Mouse (Mus musculus): ENCODE measurements around the gene Msh5. TPM values are rescaled to one million over a fixed set of nuclear protein-coding genes. Genes with fewer than 3 reads are reported as not detected.
"Not testable (repeated sequence)": the region's sequence is repeated elsewhere in the genome, so short reads cannot be mapped to it uniquely, and the experiment has no call there.

Msh5 gene
- total RNA-seq, 2 experiments from 2014 or later, result 4.5 to 5.4 TPM

DNA sequence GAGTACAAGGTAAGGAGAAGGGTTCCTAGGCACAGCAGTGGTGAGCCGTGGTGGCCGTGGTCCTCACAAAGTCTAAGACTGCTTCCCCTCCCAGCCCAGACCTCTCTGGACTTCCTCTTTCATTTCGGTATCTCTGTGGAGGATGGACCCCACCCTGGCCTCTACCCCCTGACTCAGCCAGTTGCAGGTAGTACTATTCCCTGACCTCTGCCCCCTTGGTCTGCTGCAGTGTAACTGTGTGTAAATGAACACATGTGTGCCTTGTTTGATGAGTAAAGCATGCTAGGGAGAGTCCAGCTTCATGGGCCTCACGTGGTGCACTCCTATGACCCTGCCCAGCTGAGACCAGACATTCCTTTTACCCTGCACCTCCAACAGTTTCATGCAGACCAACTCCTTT, 22.8 kb downstream of the Msh5 start:
- DNase-seq (ENCODE audit: low spot score in 2 of 2), result no peak

DNA sequence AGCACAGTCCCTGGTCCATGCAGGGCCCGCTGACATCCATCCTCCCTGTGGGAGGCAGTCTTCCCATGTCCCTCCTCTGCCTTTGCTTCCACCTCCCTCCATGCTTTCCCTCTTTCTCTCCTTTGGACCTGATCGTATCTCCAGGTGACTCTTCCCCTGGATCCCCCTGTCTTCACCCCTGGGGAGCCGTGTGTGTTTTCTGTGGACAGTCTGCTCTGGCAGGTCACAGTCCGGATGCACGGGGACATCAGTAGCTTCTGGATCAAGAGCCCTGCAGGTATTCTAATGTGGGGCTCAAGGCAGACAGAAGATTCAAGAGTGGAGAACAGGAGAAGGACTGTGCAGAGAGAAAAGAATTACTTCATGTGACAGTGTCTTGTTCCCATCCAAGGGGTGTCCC, 23.3 kb downstream of the Msh5 start:
- DNase-seq (ENCODE audit: low spot score in 2 of 2), result no peak

DNA sequence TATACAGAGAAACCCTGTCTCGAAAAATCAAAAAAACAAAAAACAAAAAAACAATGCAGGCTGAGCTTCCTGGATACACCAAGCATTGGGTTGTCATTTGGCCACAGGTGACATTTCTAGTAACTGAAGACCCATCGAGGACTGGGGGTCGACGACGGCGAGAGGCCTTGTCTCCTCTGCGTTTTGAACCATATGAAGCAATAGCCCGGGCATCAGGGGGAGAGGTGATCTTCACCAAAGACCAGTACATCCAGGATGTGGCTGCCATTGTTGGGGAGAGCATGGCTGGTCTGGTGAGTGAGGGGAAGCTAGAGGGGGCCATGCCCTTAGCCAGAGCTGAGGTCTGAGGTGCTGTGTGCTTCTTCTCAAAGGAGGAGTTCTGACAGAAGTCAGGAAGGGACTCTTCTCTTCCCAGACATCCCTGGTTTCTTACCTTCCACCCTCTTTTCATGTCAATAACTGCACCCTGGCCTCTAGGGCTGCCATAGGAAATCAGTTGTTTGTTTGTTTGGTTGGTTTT, 23.9 kb downstream of the Msh5 start:
- peak in 1 of 2 experiments; percentile 9 for DNase-seq (ENCODE audit: low spot score in 2 of 2)

DNA sequence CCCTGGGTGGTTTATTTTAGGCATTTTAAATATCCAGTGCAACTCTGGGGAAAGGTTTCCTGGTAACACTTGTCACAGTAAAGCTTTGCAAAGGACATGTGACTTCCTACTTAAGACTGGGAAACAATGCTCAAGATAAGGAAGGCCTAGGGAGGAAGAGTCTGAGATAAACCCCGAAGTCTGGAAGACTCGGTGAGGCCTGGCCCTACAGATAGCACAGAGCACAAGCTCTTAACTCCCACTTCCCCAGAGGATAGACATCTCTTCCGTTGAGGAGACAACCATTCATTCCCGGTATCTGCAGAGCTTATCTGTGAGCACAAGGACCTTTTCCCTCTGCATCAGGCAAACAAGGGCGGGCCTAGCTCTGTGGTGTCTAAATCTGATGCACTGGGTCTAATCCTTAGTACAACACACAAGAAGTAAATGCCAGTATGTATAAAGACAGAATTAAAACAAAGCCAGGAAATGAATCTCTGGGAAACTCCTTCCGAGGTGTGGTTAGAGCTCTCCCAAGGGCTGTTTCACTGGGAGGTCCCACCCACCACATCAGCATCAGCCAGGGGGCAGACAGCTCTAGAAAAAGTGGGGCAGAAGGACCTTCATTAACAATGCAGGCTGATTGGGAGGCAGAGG, 24.6 kb downstream of the Msh5 start:
- no peak for DNase-seq (ENCODE audit: low spot score in 2 of 2)

DNA sequence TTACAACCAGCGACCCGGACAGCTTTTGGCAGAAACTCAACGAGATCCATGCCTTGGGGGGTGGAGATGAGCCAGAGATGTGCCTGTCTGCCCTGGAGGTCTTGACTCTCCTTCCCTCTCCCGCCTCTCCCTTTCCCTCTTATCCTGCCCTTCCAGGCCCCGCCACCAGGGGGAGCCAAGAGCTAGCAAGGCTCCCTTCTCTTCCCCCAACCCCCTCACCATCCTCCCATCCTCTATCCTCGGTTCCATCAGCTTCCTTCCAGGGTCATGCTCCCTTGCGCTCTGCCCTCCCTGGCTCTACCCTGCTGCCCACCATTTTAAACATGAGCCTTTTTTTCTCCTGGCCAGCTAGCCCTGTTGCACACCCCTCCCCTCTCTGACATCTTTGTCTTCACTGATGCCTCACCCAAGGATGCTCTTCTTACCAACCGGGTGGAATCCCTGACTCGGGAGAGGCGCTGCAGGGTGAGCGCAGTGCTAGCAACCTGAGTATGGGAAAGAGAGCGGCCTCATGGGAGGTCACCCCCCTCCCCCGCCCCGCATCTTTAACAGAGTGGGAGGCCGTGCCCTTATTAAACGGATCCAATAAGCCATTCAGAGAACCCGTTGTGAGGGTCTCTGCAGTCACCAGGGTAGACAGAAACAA, 25.3 kb downstream of the Msh5 start:
- DNase-seq (ENCODE audit: low spot score in 2 of 2), result peak; percentile 90 to 93

DNA sequence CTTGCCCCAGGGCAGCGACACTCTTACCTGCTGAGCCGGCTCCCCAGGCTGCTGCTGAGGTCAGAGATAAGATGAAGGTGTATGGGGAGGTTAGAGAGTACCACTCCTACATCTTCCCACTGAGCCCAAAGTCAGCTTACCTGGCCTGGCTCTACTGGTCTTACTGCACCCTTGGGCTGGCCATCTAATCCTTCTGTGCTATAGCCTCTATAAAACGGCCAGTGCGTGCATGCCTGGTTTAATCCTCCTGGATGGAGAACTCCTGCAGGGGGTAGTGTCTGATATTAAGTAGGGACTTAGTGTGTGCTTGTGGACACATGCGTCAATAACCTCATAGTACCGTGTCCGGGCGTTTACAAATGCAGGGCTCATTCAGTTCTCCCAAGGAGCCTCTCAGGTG, 26.0 kb downstream of the Msh5 start:
- no peak for DNase-seq (ENCODE audit: low spot score in 2 of 2)

DNA sequence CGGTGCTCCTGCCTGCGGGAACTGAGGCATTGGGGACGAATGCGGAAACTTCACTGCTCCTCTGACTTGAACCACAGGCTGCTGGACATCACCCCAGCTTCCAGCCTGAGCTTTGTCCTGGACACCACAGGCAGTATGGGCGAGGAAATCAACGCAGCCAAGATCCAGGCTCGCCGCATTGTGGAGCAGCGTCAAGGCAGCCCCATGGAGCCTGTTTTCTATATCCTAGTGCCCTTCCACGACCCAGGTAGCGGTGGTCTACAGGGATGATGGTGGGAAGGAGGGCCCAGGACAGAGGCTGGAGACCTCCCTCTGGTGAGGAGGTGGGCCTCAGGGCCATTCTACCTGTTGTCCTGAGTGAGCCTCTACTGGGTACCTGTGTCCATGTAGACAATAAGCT, 26.7 kb downstream of the Msh5 start:
- no peak for DNase-seq (ENCODE audit: low spot score in 2 of 2)

DNA sequence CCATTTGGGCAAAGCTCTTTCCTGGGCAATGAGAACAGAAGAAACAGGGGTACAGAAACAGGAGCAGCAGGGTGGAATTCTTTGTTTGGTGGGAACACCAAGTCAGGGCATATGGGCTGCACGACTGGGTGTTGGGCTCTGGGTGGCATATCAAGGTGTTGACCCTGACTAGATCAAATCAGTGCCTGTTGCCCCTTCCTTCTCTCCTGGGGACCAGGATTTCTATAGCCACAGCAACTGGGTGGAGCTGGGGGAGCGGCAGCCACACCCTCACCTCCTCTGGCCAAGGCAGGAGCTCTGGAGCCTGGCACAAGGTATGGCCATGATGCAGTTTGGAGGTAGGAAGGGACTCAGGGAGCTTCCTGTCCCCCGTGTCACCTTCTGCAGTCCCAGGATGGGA, 28.4 kb downstream of the Msh5 start:
- no peak for DNase-seq (ENCODE audit: low spot score in 2 of 2)

DNA sequence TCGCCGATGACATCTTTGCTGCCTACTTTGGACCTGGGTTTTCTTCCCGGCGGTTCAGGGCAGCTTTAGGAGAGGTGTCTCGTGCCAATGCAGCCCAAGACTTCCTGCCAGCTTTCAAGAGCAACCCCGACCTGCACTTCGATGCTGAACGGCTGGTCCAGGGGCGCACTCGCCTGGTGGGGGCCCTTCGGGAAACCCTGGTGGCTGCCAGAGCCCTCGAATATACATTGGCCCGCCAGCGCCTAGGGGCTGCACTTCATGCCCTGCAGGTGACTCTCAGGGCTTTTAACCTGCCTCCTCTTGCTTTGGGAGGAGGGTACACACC, 28.9 kb downstream of the Msh5 start:
- no peak for DNase-seq (ENCODE audit: low spot score in 2 of 2)

DNA sequence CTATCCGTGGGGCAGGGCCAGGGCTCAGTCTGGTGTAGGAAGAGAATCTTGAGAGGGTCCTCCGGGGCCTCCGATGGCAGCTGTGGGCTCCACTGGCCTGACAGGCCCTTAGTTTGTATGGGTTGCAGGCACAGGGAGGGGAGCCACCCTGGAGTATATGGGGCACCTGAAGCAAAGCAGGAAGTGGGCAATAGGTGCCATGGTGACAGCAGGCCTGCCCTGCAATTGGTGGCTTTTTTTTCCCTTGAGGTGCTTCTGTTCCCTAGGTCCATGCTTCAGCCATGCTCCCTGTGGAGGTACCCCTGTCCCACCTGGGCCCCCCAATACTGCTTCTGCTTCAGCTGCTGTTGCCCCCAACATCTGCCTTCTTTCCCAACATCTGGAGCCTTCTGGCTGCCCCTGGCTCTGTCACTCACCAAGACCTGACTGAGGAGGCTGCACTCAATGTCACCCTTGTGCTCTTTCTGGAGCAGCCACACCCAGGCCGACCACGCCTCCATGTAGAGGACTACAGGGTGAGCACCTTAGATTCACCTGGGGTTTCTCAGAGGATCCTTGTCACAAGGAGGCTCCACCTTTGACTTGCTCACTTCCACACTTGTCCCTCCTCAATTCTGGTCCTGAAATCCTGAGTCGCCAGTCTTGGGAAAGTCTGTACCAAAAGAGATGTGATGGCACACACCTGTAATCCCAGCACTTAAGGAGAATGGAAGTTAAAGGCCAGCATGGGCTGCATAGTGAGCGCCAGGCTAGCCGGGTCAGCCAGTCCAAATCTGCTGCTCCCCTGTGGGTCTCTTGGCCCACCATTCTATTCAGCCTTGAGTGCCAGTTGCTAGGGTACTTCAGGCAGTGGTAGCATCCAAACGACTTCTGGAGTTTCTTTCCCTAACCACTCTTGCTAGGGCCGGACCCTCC, 29.5 kb downstream of the Msh5 start:
- DNase-seq (ENCODE audit: low spot score in 2 of 2), result no peak

DNA sequence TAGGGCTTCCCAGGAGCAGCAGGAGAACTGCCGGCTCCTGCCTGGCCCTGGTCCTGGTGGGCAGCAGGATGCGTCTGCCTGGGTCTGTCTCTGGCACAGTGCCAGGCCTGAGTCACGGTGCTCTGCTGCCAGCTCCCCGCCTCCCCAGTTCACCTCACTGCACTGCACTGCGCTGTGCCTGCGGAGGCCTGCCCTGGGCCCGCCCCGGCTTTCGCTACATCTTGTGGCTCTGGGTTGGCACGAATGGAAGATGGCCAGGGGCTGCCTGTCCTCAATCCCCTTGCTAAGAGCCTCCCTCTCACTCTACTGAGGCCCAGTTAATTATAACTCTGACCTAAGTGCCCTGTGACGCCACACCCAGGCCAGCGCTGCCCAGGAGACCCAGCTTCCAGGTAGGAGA, 30.2 kb downstream of the Msh5 start, which contains the start of gene Vwa7:
Gene Vwa7 (plus strand): TSS at position 204 of the 400 bp plus-strand sequence.
- DNase-seq (ENCODE audit: low spot score in 2 of 2), result no peak

DNA sequence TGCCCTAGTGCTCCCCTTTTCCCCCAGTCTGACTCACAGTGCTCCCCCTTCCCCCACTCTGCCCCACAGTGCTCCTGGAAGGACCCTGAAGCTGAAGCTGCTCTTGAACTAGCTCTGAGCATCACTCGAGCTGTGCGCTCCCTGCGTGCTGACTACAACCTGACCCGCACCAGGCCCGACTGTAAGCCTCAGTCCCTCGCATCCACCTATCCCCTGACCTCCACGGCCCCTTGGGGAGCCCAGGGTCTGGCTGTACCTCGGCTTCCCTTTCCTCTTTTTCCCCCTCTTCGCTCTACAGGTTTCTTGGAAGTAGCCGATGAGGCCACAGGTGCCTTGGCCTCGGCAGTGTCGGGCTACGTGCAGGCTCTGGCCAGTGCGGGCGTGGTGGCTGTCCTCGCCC, 31.2 kb downstream of the Msh5 start:
- DNase-seq (ENCODE audit: low spot score in 2 of 2), result no peak

DNA sequence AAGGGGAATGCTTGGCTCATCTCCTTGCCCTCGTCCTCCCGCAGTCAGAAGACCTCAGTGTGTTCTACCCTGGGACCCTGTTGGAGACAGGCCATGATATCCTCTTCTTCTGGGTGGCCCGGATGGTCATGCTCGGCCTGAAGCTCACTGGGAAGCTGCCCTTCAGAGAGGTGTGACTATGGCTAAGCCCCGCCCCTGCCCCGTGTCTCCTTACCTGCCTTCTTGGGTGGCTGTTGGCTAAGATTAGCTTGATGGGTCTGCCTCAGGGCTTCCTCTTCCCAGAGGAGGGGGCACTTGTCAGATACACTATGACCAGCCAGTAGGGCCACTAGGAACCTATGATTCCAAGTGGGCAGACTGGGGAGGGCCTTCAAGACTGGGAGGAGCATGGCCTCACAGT, 33.3 kb downstream of the Msh5 start:
- peak in 1 of 2 experiments; percentile 7 for DNase-seq (ENCODE audit: low spot score in 2 of 2)

DNA sequence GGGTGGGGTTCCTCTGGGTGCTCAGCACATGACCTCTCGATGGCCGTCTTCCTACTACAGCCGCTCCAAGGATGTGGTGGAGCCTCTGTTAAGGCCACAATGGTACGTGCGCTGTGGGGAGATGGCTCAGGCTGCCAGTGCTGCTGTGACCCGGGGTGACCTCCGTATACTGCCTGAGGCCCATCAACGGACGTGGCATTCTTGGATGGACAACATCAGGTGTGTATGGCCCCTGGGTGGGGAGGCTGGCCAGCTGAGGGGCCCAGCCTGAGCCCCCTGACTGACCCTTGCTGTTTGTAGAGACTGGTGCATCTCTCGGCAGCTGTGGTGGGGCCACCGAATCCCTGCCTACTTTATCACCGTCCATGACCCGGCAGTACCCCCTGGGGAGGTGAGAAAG, 34.1 kb downstream of the Msh5 start:
- no peak for DNase-seq (ENCODE audit: low spot score in 2 of 2)

DNA sequence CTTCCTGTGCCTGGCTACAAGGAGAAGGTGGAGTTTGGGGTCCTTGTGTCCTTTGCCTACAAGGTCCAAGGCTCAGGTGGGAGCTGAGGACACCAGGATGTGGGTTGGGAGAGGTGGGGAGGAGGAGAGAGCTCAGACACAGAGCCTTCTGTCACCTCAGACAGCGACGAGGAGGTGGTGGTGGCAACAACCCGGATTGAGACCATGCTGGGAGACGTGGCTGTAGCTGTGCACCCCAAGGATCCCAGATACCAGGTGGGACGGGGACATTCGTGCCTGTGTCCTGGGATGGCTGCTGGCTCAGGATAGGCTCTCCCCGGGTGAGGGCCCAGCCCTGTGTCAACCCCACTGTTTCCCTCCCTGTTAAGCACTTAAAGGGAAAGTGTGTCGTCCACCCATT, 35.1 kb downstream of the Msh5 start:
- no peak for DNase-seq (ENCODE audit: low spot score in 2 of 2)

DNA sequence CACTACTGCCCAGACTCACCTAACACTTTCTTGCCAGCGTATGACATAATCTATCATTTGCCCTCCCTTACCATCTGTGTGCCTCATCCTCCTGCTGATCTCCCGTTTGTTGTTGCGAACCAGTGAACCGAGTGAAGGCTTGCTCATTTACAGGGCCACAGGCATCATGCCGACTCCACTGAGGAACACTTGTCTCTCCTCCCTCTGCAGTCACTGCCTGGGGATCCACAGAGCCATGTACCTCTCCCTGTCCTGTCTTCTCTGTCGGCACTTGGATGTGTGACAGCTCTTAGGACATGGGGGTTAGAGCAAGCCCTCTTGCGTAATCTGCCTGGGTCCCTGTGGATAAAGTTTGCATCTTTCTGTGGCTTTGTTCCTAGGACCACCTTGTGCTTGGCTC, 37.0 kb downstream of the Msh5 start:
- DNase-seq (ENCODE audit: low spot score in 2 of 2), result no peak

DNA sequence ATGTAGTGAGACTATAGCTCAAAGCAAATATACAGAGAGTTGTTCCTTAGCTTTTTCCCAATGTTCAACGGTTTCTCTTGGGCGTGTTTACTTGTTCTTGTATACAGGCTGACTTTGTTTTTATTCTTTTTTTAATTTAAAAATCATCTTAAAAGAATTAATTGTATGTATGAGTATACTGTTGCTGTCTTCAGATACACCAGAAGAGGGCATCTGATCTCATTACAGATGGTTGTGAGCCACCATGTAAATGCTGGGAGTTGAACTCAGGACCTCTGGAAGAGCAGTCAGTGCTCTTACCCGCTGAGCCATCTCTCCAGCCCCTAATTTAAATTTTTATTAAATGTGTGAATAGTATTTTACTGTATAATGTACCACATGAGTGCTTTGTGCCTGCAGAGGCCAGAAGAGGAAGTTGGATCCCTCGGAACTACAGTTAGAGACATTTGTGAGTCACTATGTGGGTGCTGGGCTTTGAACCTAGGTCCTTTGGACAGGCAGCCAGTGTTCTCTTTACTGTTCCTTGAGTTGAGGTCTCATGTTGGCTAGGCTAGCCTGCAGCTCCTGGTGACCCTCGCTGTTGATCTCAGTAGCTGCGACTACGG, 39.1 kb downstream of the Msh5 start:
- no peak for DNase-seq (ENCODE audit: low spot score in 2 of 2)

DNA sequence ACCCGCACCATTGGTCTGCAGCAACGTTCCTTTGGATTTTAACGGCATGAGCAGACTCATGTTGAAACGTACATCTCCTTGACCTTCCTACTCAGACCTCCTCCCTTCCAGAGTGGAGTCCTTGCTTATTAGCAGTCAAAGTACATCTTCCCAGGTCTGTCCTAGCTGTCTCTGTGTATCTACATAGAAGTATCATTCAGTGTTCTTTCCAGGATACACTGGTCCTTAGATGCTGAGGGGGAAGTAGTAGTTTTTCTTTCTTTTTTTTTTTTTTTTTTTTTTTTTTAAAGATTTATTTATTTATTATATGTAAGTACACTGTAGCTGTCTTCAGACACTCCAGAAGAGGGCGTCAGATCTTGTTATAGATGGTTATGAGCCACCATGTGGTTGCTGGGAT, 40.6 kb downstream of the Msh5 start:
- DNase-seq (ENCODE audit: low spot score in 2 of 2), result not testable (repeated sequence)

DNA sequence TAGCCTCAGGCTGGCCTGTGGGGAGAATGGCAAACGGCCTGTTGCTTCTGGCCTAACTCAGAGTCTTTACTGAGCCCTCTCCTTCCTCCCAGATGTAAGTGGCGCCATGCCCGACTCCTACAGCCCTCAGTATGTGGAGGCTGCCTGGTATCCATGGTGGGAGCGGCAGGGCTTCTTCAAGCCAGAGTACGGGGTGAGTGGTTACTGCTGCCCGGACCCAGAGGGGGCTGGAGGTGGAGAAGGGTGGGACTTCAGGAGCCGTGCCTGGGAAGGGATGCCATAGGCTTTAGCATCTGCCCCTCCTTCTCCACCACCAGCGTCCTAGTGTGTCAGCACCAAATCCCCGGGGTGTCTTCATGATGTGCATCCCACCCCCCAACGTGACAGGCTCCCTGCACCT, 41.4 kb downstream of the Msh5 start:
- DNase-seq (ENCODE audit: low spot score in 2 of 2), result no peak

DNA sequence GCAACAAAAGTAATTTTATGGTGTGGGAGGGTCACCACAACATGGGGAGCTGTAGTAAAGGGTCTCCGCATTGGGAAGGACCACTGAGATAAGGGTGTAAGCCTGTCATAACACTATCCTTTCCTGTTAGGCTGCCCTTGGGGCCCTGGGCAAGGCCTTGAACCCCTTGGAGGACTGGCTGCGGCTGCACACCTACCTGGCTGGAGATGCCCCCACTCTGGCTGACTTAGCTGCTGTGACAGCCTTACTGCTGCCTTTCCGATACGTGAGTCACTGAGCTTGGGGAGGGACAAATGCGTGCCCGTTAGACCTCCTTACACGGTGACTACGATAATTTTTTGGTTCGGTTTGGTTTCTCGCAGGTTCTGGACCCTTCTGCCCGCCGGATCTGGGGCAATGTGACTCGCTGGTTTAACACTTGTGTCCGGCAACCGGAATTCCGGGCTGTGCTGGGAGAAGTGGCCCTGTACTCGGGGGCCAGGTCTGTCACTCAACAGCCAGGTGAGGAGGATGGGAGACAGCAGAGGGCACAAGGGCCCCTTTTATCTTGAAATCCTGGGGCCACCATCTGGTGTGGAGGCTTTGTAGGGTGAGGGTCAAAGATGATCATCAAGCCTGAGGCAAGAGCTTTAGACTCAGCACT, 42.3 kb downstream of the Msh5 start:
- DNase-seq (ENCODE audit: low spot score in 2 of 2), result no peak

All from gastrocnemius, postnatal 4 days (tissue).